Mouse (Mus musculus): ENCODE measurements around the gene Rsrp1. TPM values are rescaled to one million over a fixed set of nuclear protein-coding genes. Genes with fewer than 3 reads are reported as not detected.

The Rsrp1 gene
- polyA plus RNA-seq (2012; rRNA removed), result 145 and 148 TPM in 2 replicates

- Histone ChIP-seq H3K27ac (ENCODE audit: control insufficient read depth, insufficient read depth, low read depth, low read length) (peak within 1 kb of the TSS; percentile 98), H3K4me1 (ENCODE audit: control insufficient read depth, insufficient read depth, low read length) (peaks cover 10% of the 10 kb centered on the region), H3K27me3 (ENCODE audit: control insufficient read depth, insufficient read depth, low read length) (no peaks in the 10 kb centered on the region), H3K36me3 (ENCODE audit: control insufficient read depth, insufficient read depth, low read length) (peaks cover 8% of the 10 kb centered on the region), H3K4me3 (ENCODE audit: control insufficient read depth, low read depth, low read length) (peak within 1 kb of the TSS; percentile 94)
- TF ChIP-seq CTCF (IDR thresholded peaks at IDR 0.05; ENCODE audit: control insufficient read depth, insufficient read depth, insufficient replicate concordance, low read depth, low read length) (0 out of 2 replicates have a peak, but pooled peaks have one; percentile 2), POLR2A (IDR thresholded peaks at IDR 0.05; ENCODE audit: control insufficient read depth, low read depth, low read length) (peak; percentile 100)
These were observed at the start of gene Rsrp1 for GRCm38 (mm10) chr4:134923258-134924018. Gene Rsrp1, plus strand, starts transcription at chr4:134923592.

- no peak for TF ChIP-seq POLR2A (IDR thresholded peaks at IDR 0.05; ENCODE audit: control insufficient read depth, low read depth, low read length)
- TF ChIP-seq CTCF (IDR thresholded peaks at IDR 0.05; ENCODE audit: control insufficient read depth, insufficient read depth, insufficient replicate concordance, low read depth, low read length), result no peak
- H3K27ac ChIP-seq (ENCODE audit: control insufficient read depth, insufficient read depth, low read depth, low read length), result no peak overlapping the region
- H3K4me1 ChIP-seq (ENCODE audit: control insufficient read depth, insufficient read depth, low read length), result peaks cover 6% of the 10 kb centered on the region
- no peaks in the 10 kb centered on the region for H3K36me3 ChIP-seq (ENCODE audit: control insufficient read depth, insufficient read depth, low read length)
- H3K27me3 ChIP-seq (ENCODE audit: control insufficient read depth, insufficient read depth, low read length), result no peaks in the 10 kb centered on the region
- no peak overlapping the region for H3K4me3 ChIP-seq (ENCODE audit: control insufficient read depth, low read depth, low read length)
These were observed 47.2 kb upstream of the Rsrp1 start for GRCm38 (mm10) chr4:134876171-134876570.

GRCm38 (mm10) chr4:134879410-134879981 is 43.9 kb upstream of the Rsrp1 start:
- no peaks in the 10 kb centered on the region for H3K36me3 ChIP-seq (ENCODE audit: control insufficient read depth, insufficient read depth, low read length)
- peak overlapping the region; percentile 64 for H3K4me3 ChIP-seq (ENCODE audit: control insufficient read depth, low read depth, low read length)
- TF ChIP-seq CTCF (IDR thresholded peaks at IDR 0.05; ENCODE audit: control insufficient read depth, insufficient read depth, insufficient replicate concordance, low read depth, low read length) (peak; percentile 56), POLR2A (IDR thresholded peaks at IDR 0.05; ENCODE audit: control insufficient read depth, low read depth, low read length) (no peak)
- no peaks in the 10 kb centered on the region for H3K27me3 ChIP-seq (ENCODE audit: control insufficient read depth, insufficient read depth, low read length)
- H3K27ac ChIP-seq (ENCODE audit: control insufficient read depth, insufficient read depth, low read depth, low read length), result no peak overlapping the region
- peaks cover 6% of the 10 kb centered on the region for H3K4me1 ChIP-seq (ENCODE audit: control insufficient read depth, insufficient read depth, low read length)

GRCm38 (mm10) chr4:134880041-134880440 is 43.4 kb upstream of the Rsrp1 start:
- TF ChIP-seq CTCF (IDR thresholded peaks at IDR 0.05; ENCODE audit: control insufficient read depth, insufficient read depth, insufficient replicate concordance, low read depth, low read length), result peak; percentile 59; the same call in 1 of the 2 replicates
- no peak for TF ChIP-seq POLR2A (IDR thresholded peaks at IDR 0.05; ENCODE audit: control insufficient read depth, low read depth, low read length)
- H3K4me3 ChIP-seq (ENCODE audit: control insufficient read depth, low read depth, low read length), result no peak overlapping the region
- no peak overlapping the region for H3K27ac ChIP-seq (ENCODE audit: control insufficient read depth, insufficient read depth, low read depth, low read length)
- peaks cover 6% of the 10 kb centered on the region for H3K4me1 ChIP-seq (ENCODE audit: control insufficient read depth, insufficient read depth, low read length)
- no peaks in the 10 kb centered on the region for H3K36me3 ChIP-seq (ENCODE audit: control insufficient read depth, insufficient read depth, low read length)
- no peaks in the 10 kb centered on the region for H3K27me3 ChIP-seq (ENCODE audit: control insufficient read depth, insufficient read depth, low read length)

- no peak overlapping the region for H3K27ac ChIP-seq (ENCODE audit: control insufficient read depth, insufficient read depth, low read depth, low read length)
- TF ChIP-seq POLR2A (IDR thresholded peaks at IDR 0.05; ENCODE audit: control insufficient read depth, low read depth, low read length), result no peak
- peak; percentile 72; the same call in 1 of the 2 replicates for TF ChIP-seq CTCF (IDR thresholded peaks at IDR 0.05; ENCODE audit: control insufficient read depth, insufficient read depth, insufficient replicate concordance, low read depth, low read length)
- peaks cover 6% of the 10 kb centered on the region for H3K4me1 ChIP-seq (ENCODE audit: control insufficient read depth, insufficient read depth, low read length)
- H3K27me3 ChIP-seq (ENCODE audit: control insufficient read depth, insufficient read depth, low read length), result no peaks in the 10 kb centered on the region
- H3K36me3 ChIP-seq (ENCODE audit: control insufficient read depth, insufficient read depth, low read length), result no peaks in the 10 kb centered on the region
- no peak overlapping the region for H3K4me3 ChIP-seq (ENCODE audit: control insufficient read depth, low read depth, low read length)
These were observed 40.1 kb upstream of the Rsrp1 start for GRCm38 (mm10) chr4:134883266-134883665.

- Histone ChIP-seq H3K36me3 (ENCODE audit: control insufficient read depth, insufficient read depth, low read length) (no peaks in the 10 kb centered on the region), H3K4me3 (ENCODE audit: control insufficient read depth, low read depth, low read length) (no peak overlapping the region), H3K4me1 (ENCODE audit: control insufficient read depth, insufficient read depth, low read length) (peaks cover 6% of the 10 kb centered on the region), H3K27me3 (ENCODE audit: control insufficient read depth, insufficient read depth, low read length) (no peaks in the 10 kb centered on the region), H3K27ac (ENCODE audit: control insufficient read depth, insufficient read depth, low read depth, low read length) (no peak overlapping the region)
- TF ChIP-seq CTCF (IDR thresholded peaks at IDR 0.05; ENCODE audit: control insufficient read depth, insufficient read depth, insufficient replicate concordance, low read depth, low read length) (no peak), POLR2A (IDR thresholded peaks at IDR 0.05; ENCODE audit: control insufficient read depth, low read depth, low read length) (no peak)
These were observed 39.6 kb upstream of the Rsrp1 start for GRCm38 (mm10) chr4:134883808-134884207.

- Histone ChIP-seq H3K4me1 (ENCODE audit: control insufficient read depth, insufficient read depth, low read length) (peaks cover 5% of the 10 kb centered on the region), H3K4me3 (ENCODE audit: control insufficient read depth, low read depth, low read length) (no peak overlapping the region), H3K27me3 (ENCODE audit: control insufficient read depth, insufficient read depth, low read length) (no peaks in the 10 kb centered on the region), H3K27ac (ENCODE audit: control insufficient read depth, insufficient read depth, low read depth, low read length) (no peak overlapping the region), H3K36me3 (ENCODE audit: control insufficient read depth, insufficient read depth, low read length) (no peaks in the 10 kb centered on the region)
- no peak for TF ChIP-seq CTCF (IDR thresholded peaks at IDR 0.05; ENCODE audit: control insufficient read depth, insufficient read depth, insufficient replicate concordance, low read depth, low read length)
- no peak for TF ChIP-seq POLR2A (IDR thresholded peaks at IDR 0.05; ENCODE audit: control insufficient read depth, low read depth, low read length)
These were observed 39.0 kb upstream of the Rsrp1 start for GRCm38 (mm10) chr4:134884364-134884763.
